Mouse (Mus musculus): ENCODE measurements around the gene Ptprj. TPM values are rescaled to one million over a fixed set of nuclear protein-coding genes. Genes with fewer than 3 reads are reported as not detected.
A peak's percentile ranks its signal among the peaks of the same experiment; 100 is the strongest.

The Ptprj gene
- polyA plus RNA-seq, 1 experiment from 2014 or later: 6.8 TPM

DNA sequence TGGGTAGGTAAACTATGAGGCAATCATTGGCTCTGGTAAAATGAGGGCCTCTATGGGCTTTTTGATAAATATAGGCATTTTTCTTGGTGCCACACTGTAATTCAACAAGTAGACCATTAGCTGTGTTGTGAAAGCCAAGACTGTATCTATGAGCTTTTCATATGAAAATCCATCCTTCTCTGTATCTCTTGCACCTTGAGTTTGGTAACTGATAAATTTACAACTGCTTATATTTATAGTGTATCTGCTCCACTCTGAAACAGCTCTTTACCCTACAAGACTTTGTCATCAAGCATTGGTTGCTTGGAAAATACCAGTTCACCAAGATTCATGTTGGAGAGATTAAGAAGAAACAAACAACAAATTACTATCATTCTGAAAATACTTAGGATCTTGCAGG is 77.7 kb downstream of the Ptprj start:
- ATAC-seq (ENCODE audit: low FRiP score, low read depth): no peak

DNA sequence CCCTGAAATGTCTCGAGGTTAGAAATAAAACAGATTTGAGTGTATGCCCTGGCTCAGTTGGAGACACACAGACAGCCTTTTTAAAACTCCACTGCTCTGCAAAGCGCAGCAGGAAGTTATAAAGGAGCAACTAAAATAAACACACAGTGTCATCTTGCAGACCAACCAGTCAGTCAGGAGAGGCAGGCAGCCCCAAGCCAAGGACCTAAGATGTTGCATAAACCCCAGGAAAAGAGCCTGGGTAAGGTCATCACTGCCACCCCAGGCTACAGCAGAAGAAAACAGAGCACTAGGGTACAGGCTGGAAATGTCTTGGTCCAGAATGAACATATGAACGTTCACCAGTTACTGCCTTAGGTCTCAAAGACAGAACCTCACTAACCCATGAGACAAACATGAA is 78.7 kb downstream of the Ptprj start:
- Histone ChIP-seq H3K9ac (no peak overlapping the region), H3K36me3 (no peaks in the 10 kb centered on the region), H3K4me1 (replicated peaks) (peaks cover 18% of the 10 kb centered on the region), H3K27ac (replicated peaks) (no peak overlapping the region), H3K4me2 (no peak overlapping the region), H3K9me3 (no peaks in the 10 kb centered on the region), H3K27me3 (no peaks in the 10 kb centered on the region), H3K4me3 (no peak overlapping the region)
- 81% methylated on average over 3 of the region's 3 CpGs for WGBS
- ATAC-seq (ENCODE audit: low FRiP score, low read depth): no peak

More for the DNA sequence above, 77.7 kb downstream of the Ptprj start:
- H3K27ac ChIP-seq (replicated peaks): no peak overlapping the region
- no peaks in the 10 kb centered on the region for H3K36me3 ChIP-seq
- no peaks in the 10 kb centered on the region for H3K27me3 ChIP-seq
- H3K9ac ChIP-seq: no peak overlapping the region
- peaks cover 18% of the 10 kb centered on the region for H3K4me1 ChIP-seq (replicated peaks)
- H3K4me3 ChIP-seq: no peak overlapping the region
- H3K4me2 ChIP-seq: no peak overlapping the region
- H3K9me3 ChIP-seq: no peaks in the 10 kb centered on the region

GRCm38 (mm10) chr2:90500892-90501291 is 79.6 kb downstream of the Ptprj start:
- H3K4me2 ChIP-seq: no peak overlapping the region
- peaks cover 18% of the 10 kb centered on the region for H3K4me1 ChIP-seq (replicated peaks)
- no peaks in the 10 kb centered on the region for H3K36me3 ChIP-seq
- no peaks in the 10 kb centered on the region for H3K9me3 ChIP-seq
- H3K27me3 ChIP-seq: no peaks in the 10 kb centered on the region
- H3K9ac ChIP-seq: no peak overlapping the region
- H3K27ac ChIP-seq (replicated peaks): no peak overlapping the region
- no peak overlapping the region for H3K4me3 ChIP-seq
- ATAC-seq (ENCODE audit: low FRiP score, low read depth): no peak

DNA sequence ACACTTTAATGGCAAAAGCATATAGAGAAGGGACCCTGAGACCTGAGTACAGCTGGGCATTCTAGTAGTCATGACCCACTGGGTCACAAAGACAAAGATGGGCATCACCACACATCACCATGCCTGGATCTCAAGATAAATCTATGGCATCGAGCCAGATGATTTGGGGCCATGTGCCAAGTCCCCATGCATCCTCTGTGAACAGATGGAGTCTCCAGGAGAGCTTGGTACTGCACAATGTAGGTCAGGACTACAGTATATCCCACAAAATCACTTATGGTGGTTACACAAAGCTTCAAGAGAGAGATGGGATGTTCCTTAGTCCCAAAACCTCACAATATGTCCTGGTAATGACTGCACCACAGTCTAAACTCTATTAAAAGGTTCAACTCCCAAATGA is 81.4 kb downstream of the Ptprj start:
- Histone ChIP-seq H3K27ac (replicated peaks) (no peak overlapping the region), H3K4me3 (no peak overlapping the region), H3K9me3 (no peaks in the 10 kb centered on the region), H3K9ac (no peak overlapping the region), H3K36me3 (no peaks in the 10 kb centered on the region), H3K27me3 (no peaks in the 10 kb centered on the region), H3K4me2 (no peak overlapping the region), H3K4me1 (replicated peaks) (peaks cover 9% of the 10 kb centered on the region)
- 71% methylated on average over 1 of the region's 1 CpGs for WGBS
- ATAC-seq (ENCODE audit: low FRiP score, low read depth): peak; percentile 54

DNA sequence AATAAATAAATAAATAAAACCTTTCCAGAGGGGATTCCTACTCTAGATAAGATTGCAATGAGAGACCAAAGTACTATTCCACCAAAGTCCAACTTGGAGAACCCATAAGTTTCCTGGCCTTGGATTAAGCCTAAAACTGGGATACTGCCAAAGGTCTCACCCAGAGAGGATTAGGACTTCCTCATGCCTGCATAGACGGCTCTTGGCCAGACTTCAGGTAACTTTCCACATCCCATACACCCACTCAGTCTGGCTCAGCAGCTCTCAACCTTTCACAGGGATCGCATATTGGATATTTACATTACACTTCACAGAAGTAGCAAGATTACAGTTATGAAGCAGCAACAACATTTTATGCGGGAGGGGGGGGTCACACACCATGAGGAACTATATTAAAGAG is 82.9 kb downstream of the Ptprj start:
- Histone ChIP-seq H3K4me2 (no peak overlapping the region), H3K9me3 (no peaks in the 10 kb centered on the region), H3K9ac (no peak overlapping the region), H3K27ac (replicated peaks) (no peak overlapping the region), H3K27me3 (no peaks in the 10 kb centered on the region), H3K4me1 (replicated peaks) (peaks cover 9% of the 10 kb centered on the region), H3K4me3 (no peak overlapping the region), H3K36me3 (no peaks in the 10 kb centered on the region)
- no peak for ATAC-seq (ENCODE audit: low FRiP score, low read depth)
- WGBS: 90% methylated on average over 3 of the region's 3 CpGs

- WGBS: 80% methylated on average over 5 of the region's 5 CpGs
- Histone ChIP-seq H3K4me2 (no peak overlapping the region), H3K4me1 (replicated peaks) (peaks cover 9% of the 10 kb centered on the region), H3K9ac (no peak overlapping the region), H3K36me3 (no peaks in the 10 kb centered on the region), H3K27me3 (no peaks in the 10 kb centered on the region), H3K9me3 (no peaks in the 10 kb centered on the region), H3K4me3 (no peak overlapping the region), H3K27ac (replicated peaks) (no peak overlapping the region)
- no peak for ATAC-seq (ENCODE audit: low FRiP score, low read depth)
These were observed 83.8 kb downstream of the Ptprj start for GRCm38 (mm10) chr2:90496680-90497074.

DNA sequence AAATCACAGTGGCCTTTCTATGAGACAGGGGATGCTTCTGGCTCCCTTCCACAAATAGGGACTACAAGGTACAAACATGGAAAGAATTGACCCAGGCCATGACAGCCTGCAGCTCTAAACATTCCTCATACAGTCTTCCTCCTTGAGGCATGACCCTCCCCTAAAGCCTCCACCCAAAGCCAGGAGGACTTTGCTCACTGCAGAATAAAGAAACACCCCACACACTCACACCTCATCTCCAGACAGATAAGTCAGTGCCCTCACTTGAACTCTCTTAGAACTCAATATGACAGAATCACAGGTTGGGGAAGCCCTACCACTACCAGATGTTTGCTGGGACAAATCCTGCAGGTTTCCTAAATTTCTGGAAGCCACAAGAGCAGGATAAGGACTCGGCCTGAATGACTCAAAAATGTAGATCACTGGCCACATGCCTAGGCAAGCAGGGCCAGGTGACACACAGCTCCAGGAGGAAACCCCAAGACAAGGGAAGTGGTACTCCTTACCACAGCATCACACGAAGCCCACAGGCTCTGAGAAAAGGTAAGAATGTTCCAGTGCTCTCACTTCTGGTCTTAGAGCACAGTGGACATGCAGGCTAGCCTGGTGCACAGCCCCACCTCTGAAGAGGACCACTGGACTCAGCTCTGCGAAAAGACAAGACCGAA is 84.3 kb downstream of the Ptprj start:
- WGBS: 96% methylated on average over 4 of the region's 4 CpGs
- no peaks in the 10 kb centered on the region for H3K36me3 ChIP-seq
- no peak overlapping the region for H3K4me3 ChIP-seq
- no peak overlapping the region for H3K9ac ChIP-seq
- H3K9me3 ChIP-seq: no peaks in the 10 kb centered on the region
- peaks cover 9% of the 10 kb centered on the region for H3K4me1 ChIP-seq (replicated peaks)
- no peak for ATAC-seq (ENCODE audit: low FRiP score, low read depth)
- no peaks in the 10 kb centered on the region for H3K27me3 ChIP-seq
- H3K27ac ChIP-seq (replicated peaks): no peak overlapping the region
- H3K4me2 ChIP-seq: no peak overlapping the region

- 0 out of 2 replicates have a peak overlapping the region, but pooled peaks have one; percentile 54 for H3K27ac ChIP-seq (replicated peaks)
- no peak overlapping the region for H3K4me2 ChIP-seq
- no peaks in the 10 kb centered on the region for H3K27me3 ChIP-seq
- H3K4me1 ChIP-seq (replicated peaks): peaks cover 16% of the 10 kb centered on the region
- H3K9ac ChIP-seq: no peak overlapping the region
- H3K36me3 ChIP-seq: no peaks in the 10 kb centered on the region
- no peak overlapping the region for H3K4me3 ChIP-seq
- WGBS: 48% methylated on average over 13 of the region's 13 CpGs
- ATAC-seq (ENCODE audit: low FRiP score, low read depth): peak; percentile 53; the same call in 1 of the 2 replicates
- H3K9me3 ChIP-seq: no peaks in the 10 kb centered on the region
These were observed 90.0 kb downstream of the Ptprj start for GRCm38 (mm10) chr2:90490279-90491046.

GRCm38 (mm10) chr2:90489839-90490238 is 90.6 kb downstream of the Ptprj start:
- Histone ChIP-seq H3K9me3 (no peaks in the 10 kb centered on the region), H3K4me2 (no peak overlapping the region), H3K27me3 (no peaks in the 10 kb centered on the region), H3K36me3 (no peaks in the 10 kb centered on the region), H3K9ac (no peak overlapping the region), H3K4me1 (replicated peaks) (peaks cover 16% of the 10 kb centered on the region), H3K27ac (replicated peaks) (0 out of 2 replicates have a peak overlapping the region, but pooled peaks have one; percentile 5), H3K4me3 (no peak overlapping the region)
- 74% methylated on average over 4 of the region's 4 CpGs for WGBS
- no peak for ATAC-seq (ENCODE audit: low FRiP score, low read depth)

- Histone ChIP-seq H3K9me3 (no peaks in the 10 kb centered on the region), H3K36me3 (no peaks in the 10 kb centered on the region), H3K27me3 (no peaks in the 10 kb centered on the region), H3K4me2 (no peak overlapping the region), H3K9ac (no peak overlapping the region), H3K4me3 (no peak overlapping the region), H3K4me1 (replicated peaks) (peaks cover 16% of the 10 kb centered on the region), H3K27ac (replicated peaks) (0 out of 2 replicates have a peak overlapping the region, but pooled peaks have one; percentile 30)
- ATAC-seq (ENCODE audit: low FRiP score, low read depth): no peak
- 88% methylated on average over 8 of the region's 8 CpGs for WGBS
These were observed 91.5 kb downstream of the Ptprj start for GRCm38 (mm10) chr2:90488690-90489590.

DNA sequence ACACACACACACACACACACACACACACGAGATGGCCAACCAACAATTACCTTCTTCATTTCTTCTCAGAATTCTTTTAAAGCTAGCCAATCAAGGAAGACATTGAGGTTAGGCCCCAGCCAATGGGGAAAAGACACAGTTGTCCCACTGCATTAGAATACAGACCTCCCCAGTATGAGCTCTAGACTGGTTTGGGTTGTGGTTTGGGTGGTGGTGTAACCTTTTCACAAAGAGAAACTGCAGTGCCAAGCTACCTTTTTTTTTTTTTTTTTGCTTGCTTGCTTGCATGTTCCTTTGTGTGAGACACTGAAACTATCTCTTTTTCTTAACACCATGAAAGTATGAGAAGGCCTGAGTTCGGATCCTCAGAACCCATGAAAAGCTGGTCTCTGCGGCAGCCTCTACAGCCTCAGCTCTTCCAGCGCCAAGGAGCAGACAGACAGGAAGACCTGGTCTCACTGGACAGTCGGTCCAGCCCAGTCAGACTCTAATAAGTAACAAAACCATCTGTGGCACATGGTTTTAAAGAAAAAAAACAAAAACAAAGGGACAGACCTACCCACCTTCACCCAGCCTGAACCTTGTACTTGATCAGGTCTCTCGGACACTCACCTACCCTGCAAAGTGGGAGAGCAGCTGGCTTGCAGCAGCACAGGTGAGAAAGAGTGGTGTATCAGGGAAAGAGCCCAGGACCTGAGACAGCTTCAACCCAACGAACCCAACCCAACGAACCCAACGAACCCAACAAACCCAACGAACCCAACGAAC is 92.8 kb downstream of the Ptprj start:
- no peaks in the 10 kb centered on the region for H3K27me3 ChIP-seq
- no peaks in the 10 kb centered on the region for H3K9me3 ChIP-seq
- 96% methylated on average over 11 of the region's 11 CpGs for WGBS
- no peak overlapping the region for H3K4me3 ChIP-seq
- no peaks in the 10 kb centered on the region for H3K36me3 ChIP-seq
- no peak overlapping the region for H3K4me2 ChIP-seq
- ATAC-seq (ENCODE audit: low FRiP score, low read depth): no peak
- H3K27ac ChIP-seq (replicated peaks): no peak overlapping the region
- no peak overlapping the region for H3K9ac ChIP-seq
- H3K4me1 ChIP-seq (replicated peaks): peaks cover 16% of the 10 kb centered on the region

Data from hindbrain, embryonic 15.5 days (tissue).